Mouse (Mus musculus): ENCODE results near the gene Alkbh6. TPM values are rescaled to one million over a fixed set of nuclear protein-coding genes. Genes with fewer than 3 reads are reported as not detected.

The Alkbh6 gene
- 78.4 to 86.3 TPM (median 81.5 TPM) in 4 replicates for total RNA-seq (2023; ENCODE audit: inconsistent age)

GRCm38 (mm10) chr7:30308076-30309005 is at the start of gene Alkbh6:
TSS of gene Alkbh6 (plus strand) at chr7:30308717.

GRCm38 (mm10) chr7:30279951-30280669 is 28.4 kb upstream of the Alkbh6 start, which contains the start of the genes Thap8 and Wdr62:
TSS of gene Thap8 (plus strand) at chr7:30280094.
TSS of gene Wdr62 (minus strand) at chr7:30280419.

GRCm38 (mm10) chr7:30291215-30292131 is 17.0 kb upstream of the Alkbh6 start, which contains the start of gene Clip3:
TSS of gene Clip3 (plus strand) at chr7:30291728.

GRCm38 (mm10) chr7:30314721-30315155 is 6.2 kb downstream of the Alkbh6 start, which contains the start of gene Syne4:
TSS of gene Syne4 (plus strand) at chr7:30314807.

GRCm38 (mm10) chr7:30321539-30322284 is 13.2 kb downstream of the Alkbh6 start, which contains the start of gene E130208F15Rik:
TSS of gene E130208F15Rik (plus strand) at chr7:30321740.

GRCm38 (mm10) chr7:30323795-30324194 is 15.3 kb downstream of the Alkbh6 start, which contains the start of gene Sdhaf1:
TSS of gene Sdhaf1 (minus strand) at chr7:30323895.

GRCm38 (mm10) chr7:30362652-30363343 is 54.3 kb downstream of the Alkbh6 start, which contains the start of gene Lrfn3:
TSS of gene Lrfn3 (minus strand) at chr7:30362772.

Other genes with a start within 250 kb of the Alkbh6 start
- 4.2 to 7.9 TPM (median 5.0 TPM) in 4 replicates for gene Zfp82, start 235.8 kb upstream of the Alkbh6 start, total RNA-seq (2023; ENCODE audit: inconsistent age)
- gene Gm26920, start 218.3 kb upstream of the Alkbh6 start, total RNA-seq (2023; ENCODE audit: inconsistent age) = not detected in 4 replicates
- 5.3 to 7.5 TPM (median 5.8 TPM) in 4 replicates for gene Zfp566, start 218.2 kb upstream of the Alkbh6 start, total RNA-seq (2023; ENCODE audit: inconsistent age)
- gene Zfp260, start 213.9 kb upstream of the Alkbh6 start, total RNA-seq (2023; ENCODE audit: inconsistent age) = 23.6 to 31.7 TPM (median 26.5 TPM) in 4 replicates
- gene Zfp382, start 186.8 kb upstream of the Alkbh6 start, total RNA-seq (2023; ENCODE audit: inconsistent age) = 14.6 to 20.9 TPM (median 16.3 TPM) in 4 replicates
- 41.7 to 52.0 TPM (median 46.8 TPM) in 4 replicates for gene Zfp146, start 139.0 kb upstream of the Alkbh6 start, total RNA-seq (2023; ENCODE audit: inconsistent age)
- 1.6 TPM in 1 of 4 replicates, not detected in the others for gene Cox7a1, start 124.6 kb upstream of the Alkbh6 start, total RNA-seq (2023; ENCODE audit: inconsistent age)
- 176 to 190 TPM (median 187 TPM) in 4 replicates for gene Capns1, start 109.9 kb upstream of the Alkbh6 start, total RNA-seq (2023; ENCODE audit: inconsistent age)
- gene Polr2i, start 76.8 kb upstream of the Alkbh6 start, total RNA-seq (2023; ENCODE audit: inconsistent age) = 33.3 to 43.1 TPM (median 37.9 TPM) in 4 replicates
- gene Tbcb, start 76.4 kb upstream of the Alkbh6 start, total RNA-seq (2023; ENCODE audit: inconsistent age) = 30.3 to 41.6 TPM (median 35.2 TPM) in 4 replicates
- gene Ovol3, start 73.0 kb upstream of the Alkbh6 start, total RNA-seq (2023; ENCODE audit: inconsistent age) = not detected in 4 replicates
- gene Thap8, start 28.6 kb upstream of the Alkbh6 start, total RNA-seq (2023; ENCODE audit: inconsistent age) = 1.1 to 2.1 TPM (median 1.7 TPM) in 4 replicates
- 6.2 to 10.2 TPM (median 6.8 TPM) in 4 replicates for gene Wdr62, start 28.3 kb upstream of the Alkbh6 start, total RNA-seq (2023; ENCODE audit: inconsistent age)
- not detected in 4 replicates for gene Clip3, start 17.0 kb upstream of the Alkbh6 start, total RNA-seq (2023; ENCODE audit: inconsistent age)
- 6.4 to 7.9 TPM (median 6.8 TPM) in 4 replicates for gene Syne4, start 6.1 kb downstream of the Alkbh6 start, total RNA-seq (2023; ENCODE audit: inconsistent age)
- 4.3 to 7.0 TPM (median 5.0 TPM) in 4 replicates for gene E130208F15Rik, start 13.0 kb downstream of the Alkbh6 start, total RNA-seq (2023; ENCODE audit: inconsistent age)
- 17.6 to 23.6 TPM (median 21.4 TPM) in 4 replicates for gene Sdhaf1, start 15.2 kb downstream of the Alkbh6 start, total RNA-seq (2023; ENCODE audit: inconsistent age)
- gene Lrfn3, start 54.1 kb downstream of the Alkbh6 start, total RNA-seq (2023; ENCODE audit: inconsistent age) = not detected in 4 replicates
- 70.1 to 84.0 TPM (median 75.8 TPM) in 4 replicates for gene Tyrobp, start 105.0 kb downstream of the Alkbh6 start, total RNA-seq (2023; ENCODE audit: inconsistent age)
- 39.7 to 48.5 TPM (median 46.1 TPM) in 4 replicates for gene Hcst, start 111.1 kb downstream of the Alkbh6 start, total RNA-seq (2023; ENCODE audit: inconsistent age)
- 301 to 337 TPM (median 313 TPM) in 4 replicates for gene Nfkbid, start 113.0 kb downstream of the Alkbh6 start, total RNA-seq (2023; ENCODE audit: inconsistent age)
- not detected in 4 replicates for gene Aplp1, start 136.8 kb downstream of the Alkbh6 start, total RNA-seq (2023; ENCODE audit: inconsistent age)
- not detected in 4 replicates for gene Kirrel2, start 149.0 kb downstream of the Alkbh6 start, total RNA-seq (2023; ENCODE audit: inconsistent age)
- gene Nphs1, start 149.6 kb downstream of the Alkbh6 start, total RNA-seq (2023; ENCODE audit: inconsistent age) = not detected in 4 replicates
- not detected in 4 replicates for gene Prodh2, start 184.9 kb downstream of the Alkbh6 start, total RNA-seq (2023; ENCODE audit: inconsistent age)
- gene Arhgap33, start 226.3 kb downstream of the Alkbh6 start, total RNA-seq (2023; ENCODE audit: inconsistent age) = 11.3 to 15.9 TPM (median 12.8 TPM) in 4 replicates
- gene Hspb6, start 243.5 kb downstream of the Alkbh6 start, total RNA-seq (2023; ENCODE audit: inconsistent age) = 1.6 to 3.7 TPM (median 2.0 TPM) in 4 replicates
- 11.8 to 20.0 TPM (median 14.2 TPM) in 4 replicates for gene Proser3, start 243.6 kb downstream of the Alkbh6 start, total RNA-seq (2023; ENCODE audit: inconsistent age)